Comparison of ENCODE assay signal across 29 mouse cellular contexts in genomic region chr6:29115756-29116155, GRCm38 (mm10). TPM values are rescaled to one million over a fixed set of nuclear protein-coding genes. Genes with fewer than 3 reads are reported as not detected.
DNase-seq lines count a peak whose midpoint lies in the region; TF ChIP-seq lines count a peak whose summit lies in the region.
"Had no signal": no experiment of that assay in that cellular context is flagged by ENCODE, and none has a peak within 500 bp of the region (broad histone marks: within the 10 kb centered on the region; RNA-seq: fewer than 3 reads in every experiment).

No protein-coding gene starts in this region.

- DNase-seq in CH12.LX (ENCODE audit: extremely low read depth), result no peak
- DNase-seq in R1 (ENCODE audit: low read depth, low spot score), result peak; percentile 84
- DNase-seq in heart, postnatal 14 days, result no peak
- no peak for DNase-seq in thymus, postnatal 0 days (ENCODE audit: low spot score)
- DNase-seq in embryo, embryonic 9.5 days (ENCODE audit: extremely low spot score), result no peak
- DNase-seq: adrenal gland, adult 8-10 months; adrenal gland, postnatal 14 days; adrenal gland, postnatal 36 days; B cell, adult 2 months; cerebellum, adult 11-12 months; cerebellum, adult 2 months; cerebellum, adult 9-10 months; cerebellum, postnatal 10 days; cerebellum, postnatal 25 days had no signal

- dilution Hi-C loops in CH12.LX (cut with MboI; ENCODE audit: extremely low pct_ligation_motif_present, extremely low pct_unique_long_range_greater_than_20kb, low sequenced_read_pairs), result no loop called here

- no peak overlapping the region for H3K9ac ChIP-seq in CH12.LX (ENCODE audit: insufficient read depth, low read depth)
- no peak overlapping the region for H3K9ac ChIP-seq in ES-Bruce4 (ENCODE audit: low read depth, poor library complexity, severe bottlenecking)
- H3K9ac ChIP-seq: embryonic facial prominence, embryonic 13.5 days; embryonic facial prominence, embryonic 15.5 days; forebrain, embryonic 12.5 days had no signal

- TF ChIP-seq POLR2A in CH12.LX (IDR thresholded peaks at IDR 0.05; ENCODE audit: low read depth, low read length) (peak; percentile 42; the same call in 1 of the 2 replicates), ES-Bruce4 (IDR thresholded peaks at IDR 0.05; ENCODE audit: insufficient read depth, low read length) (peak; percentile 22)

- H3K36me3 ChIP-seq in CH12.LX (replicated peaks in 1 of 2; ENCODE audit: control insufficient read depth in 1 of 2, insufficient read depth in 1 of 2, low read length in 1 of 2) (no peaks in the 10 kb centered on the region), ES-Bruce4 (ENCODE audit: control insufficient read depth, insufficient read depth, low read length, poor library complexity, severe bottlenecking) (no peaks in the 10 kb centered on the region)
- H3K36me3 ChIP-seq: embryonic facial prominence, embryonic 13.5 days; embryonic facial prominence, embryonic 15.5 days; forebrain, embryonic 10.5 days; forebrain, embryonic 12.5 days; G1E had no signal

- H3K27ac ChIP-seq in CH12.LX (ENCODE audit: insufficient read depth, low read depth) (no peak overlapping the region), ES-Bruce4 (ENCODE audit: insufficient read depth, low read length) (0 out of 2 replicates have a peak overlapping the region, but pooled peaks have one; percentile 3)
- H3K27ac ChIP-seq: embryonic facial prominence, embryonic 13.5 days; embryonic facial prominence, embryonic 15.5 days; forebrain, embryonic 10.5 days; forebrain, embryonic 12.5 days had no signal

- H3K79me2 ChIP-seq in CH12.LX (replicated peaks; ENCODE audit: control insufficient read depth, extremely low read depth, insufficient read depth, poor library complexity, severe bottlenecking), result no peaks in the 10 kb centered on the region

- intact Hi-C loops in heart, postnatal 14 days (cut with DNase I), result no loop called here

- in situ Hi-C loops in CH12.LX (cut with MboI; ENCODE audit: low pct_ligation_motif_present, low pct_unique_long_range_greater_than_20kb, low sequenced_read_pairs), result no loop called here

- TF ChIP-seq RAD21 in CH12.LX (IDR thresholded peaks at IDR 0.05; ENCODE audit: low read depth, low read length), result no peak

- H3K4me1 ChIP-seq in CH12.LX (ENCODE audit: control insufficient read depth in 1 of 2, insufficient read depth in 2 of 2), result peaks cover 0 to 3% of the 10 kb centered on the region in 2 experiments; a peak in 1 of 4 replicates
- H3K4me1 ChIP-seq in ES-Bruce4 (ENCODE audit: control insufficient read depth, insufficient read depth, low read length), result peaks cover 10% of the 10 kb centered on the region
- H3K4me1 ChIP-seq: forebrain, embryonic 10.5 days had no signal

- no peak overlapping the region for H3K4me2 ChIP-seq in CH12.LX (ENCODE audit: insufficient read depth, low read depth, poor library complexity, severe bottlenecking)
- H3K4me2 ChIP-seq: embryonic facial prominence, embryonic 13.5 days; embryonic facial prominence, embryonic 15.5 days; forebrain, embryonic 12.5 days had no signal

- no peak for TF ChIP-seq CTCF in CH12.LX (conservative IDR thresholded peaks at IDR 0.05 in 1 of 2, IDR thresholded peaks at IDR 0.05 in 1 of 2; ENCODE audit: low read depth in 2 of 2, low read length in 2 of 2)
- TF ChIP-seq CTCF in ES-Bruce4 (IDR thresholded peaks at IDR 0.05; ENCODE audit: low read depth, low read length), result no peak

- no peaks in the 10 kb centered on the region for H3K27me3 ChIP-seq in CH12.LX (replicated peaks)
- H3K27me3 ChIP-seq in ES-Bruce4 (ENCODE audit: control insufficient read depth, insufficient read depth, low read length, poor library complexity, severe bottlenecking), result no peaks in the 10 kb centered on the region
- H3K27me3 ChIP-seq: embryonic facial prominence, embryonic 13.5 days; embryonic facial prominence, embryonic 15.5 days; forebrain, embryonic 12.5 days; Patski had no signal

- H3K9me3 ChIP-seq in CH12.LX (replicated peaks; ENCODE audit: low read length) (peaks cover 18% of the 10 kb centered on the region), ES-Bruce4 (replicated peaks; ENCODE audit: control insufficient read depth, insufficient read depth, low read length, poor library complexity, severe bottlenecking) (peaks cover 13% of the 10 kb centered on the region)
- H3K9me3 ChIP-seq: embryonic facial prominence, embryonic 15.5 days had no signal

- TF ChIP-seq EP300 in CH12.LX (IDR thresholded peaks at IDR 0.05; ENCODE audit: low read length) (no peak), ES-Bruce4 (IDR thresholded peaks at IDR 0.05; ENCODE audit: insufficient read depth, low read depth, low read length) (no peak)

- no peak overlapping the region for H3K4me3 ChIP-seq in CH12.LX (replicated peaks in 1 of 3; ENCODE audit: low read depth in 2 of 3, low read length in 2 of 3, poor library complexity in 1 of 3)
- H3K4me3 ChIP-seq in ES-Bruce4 (ENCODE audit: low read depth, low read length), result peak overlapping the region; percentile 59
- H3K4me3 ChIP-seq: embryonic facial prominence, embryonic 13.5 days; embryonic facial prominence, embryonic 15.5 days; erythroblast, embryonic 14.5 days; forebrain, embryonic 10.5 days; forebrain, embryonic 12.5 days had no signal

TF ChIP-seq in CH12.LX, 34 proteins besides CTCF, POLR2A, EP300 and RAD21:
- no peak for TF ChIP-seq ZNF384 (IDR thresholded peaks at IDR 0.05; ENCODE audit: low read depth, low read length)
- 0 out of 2 replicates have a peak, but pooled peaks have one; percentile 18 for TF ChIP-seq NELFE (IDR thresholded peaks at IDR 0.05; ENCODE audit: low read depth, low read length)
- no peak for TF ChIP-seq ETS1 (conservative IDR thresholded peaks at IDR 0.05; ENCODE audit: low read depth, low read length)
TF ChIP-seq in CH12.LX: peak in this region for 1.

RNA-seq across cellular contexts. Expression of gene Rbm28, which starts 49.0 kb away (rescaled TPM):
- 37.6 and 46.7 TPM in 2 replicates for total RNA-seq in CH12.LX (2012; rRNA removed)
- total RNA-seq in CH12.LX (2014; rRNA removed), result 56.2 and 63.9 TPM in 2 replicates
- 103 and 109 TPM in 2 replicates for polyA plus RNA-seq in CH12.LX (2012; ENCODE audit: insufficient read length, low read depth)
- polyA plus RNA-seq in ES-Bruce4 (2011; ENCODE audit: insufficient read depth, insufficient read length, low read depth, missing spikeins), result 94.5 and 97.0 TPM in 2 replicates
- total RNA-seq in heart, postnatal 14 days (2021), result 10 to 100 TPM; 19.5 to 21.0 TPM
- polyA plus RNA-seq in thymus, postnatal 0 days (2015; fragmentation: Nextera tagmentation; extraction: Ambion mirVana), result 30.7 and 31.0 TPM in 2 replicates

RNA-seq across cellular contexts. Expression of gene Lep, which starts 55.7 kb away (rescaled TPM):
- total RNA-seq in CH12.LX (2012; rRNA removed) (not detected in 2 replicates), CH12.LX (2014; rRNA removed) (not detected in 2 replicates)
- polyA plus RNA-seq in CH12.LX (2012; ENCODE audit: insufficient read length, low read depth) (not detected in 2 replicates), ES-Bruce4 (2011; ENCODE audit: insufficient read depth, insufficient read length, low read depth, missing spikeins) (not detected in 2 replicates)
- under 1 TPM; 0.69 to 1.00 TPM for total RNA-seq in heart, postnatal 14 days (2021)
- polyA plus RNA-seq in thymus, postnatal 0 days (2015; fragmentation: Nextera tagmentation; extraction: Ambion mirVana), result 0.12 TPM in 1 of 2 replicates, not detected in the other
- polyA plus RNA-seq: activated CD4-positive, CD25-positive, alpha-beta regulatory T cell, adult 4 months; CD4-positive, CD25-positive, alpha-beta regulatory T cell, adult 4 months; cerebellum, adult 2 months; cortical plate, adult 2 months; embryonic facial prominence, embryonic 11.5 days; embryonic facial prominence, embryonic 13.5 days; embryonic facial prominence, embryonic 15.5 days; erythroblast, embryonic 14.5 days; forebrain, embryonic 10.5 days; forebrain, embryonic 12.5 days; forebrain, embryonic 14.5 days; forebrain, embryonic 16.5 days; frontal cortex, adult 2 months; G1E had no signal
